Mouse (Mus musculus) testis, adult 2 months (tissue): ENCODE results near the gene Gm16223. TPM values are rescaled to one million over a fixed set of nuclear protein-coding genes. Genes with fewer than 3 reads are reported as not detected.

ENCODE experiments used
- H3K27ac ChIP-seq: fragments of 200-500 bp; 2 replicates; pipeline ENCODE4 v1.5.1; 2012; ENCODE audit warnings: low read depth, low read length; ENCODE audit not compliant: control insufficient read depth, insufficient read depth
- H3K27me3 ChIP-seq: fragments of 200-500 bp; 2 replicates; pipeline ENCODE4 v1.6.1; 2012; ENCODE audit warnings: mild to moderate bottlenecking, low read length, moderate library complexity; ENCODE audit not compliant: control insufficient read depth, insufficient read depth
- H3K36me3 ChIP-seq: fragments of 200-500 bp; 2 replicates; pipeline ENCODE4 v1.6.1; 2012; ENCODE audit warnings: mild to moderate bottlenecking, low read length; ENCODE audit not compliant: control insufficient read depth, insufficient read depth
- H3K4me1 ChIP-seq: fragments of 200-500 bp; 2 replicates; pipeline ENCODE4 v1.6.1; 2012; ENCODE audit warnings: low read length; ENCODE audit not compliant: control insufficient read depth, insufficient read depth
- H3K4me3 ChIP-seq: fragments of 200-500 bp; 2 replicates; pipeline ENCODE4 v1.5.1; 2012; ENCODE audit warnings: low read depth, mild to moderate bottlenecking, low read length, moderate library complexity, mixed read lengths; ENCODE audit not compliant: control insufficient read depth
- CTCF ChIP-seq: fragments of 200-500 bp; IDR thresholded peaks from 2 replicates; pipeline ENCODE4 v1.5.1; 2012; ENCODE audit warnings: low read depth, mild to moderate bottlenecking, inconsistent platforms, low read length, moderate library complexity; ENCODE audit not compliant: control insufficient read depth, insufficient read depth, insufficient replicate concordance
- POLR2A ChIP-seq: fragments of 200-500 bp; IDR thresholded peaks from 2 replicates; pipeline ENCODE4 v1.6.1; 2012; ENCODE audit warnings: low read depth, mild to moderate bottlenecking, inconsistent platforms, low read length, moderate library complexity; ENCODE audit not compliant: control insufficient read depth
- polyA plus RNA-seq: library from polyadenylated mRNA; depleted of rRNA; stranded (reverse); fragments of >200 nt; gene quantifications from 2 replicates; pipeline ENCODE4 v1.2.3, GENCODE M21; 2012

Gene Gm16223
- polyA plus RNA-seq, 1 experiment: not detected

DNA sequence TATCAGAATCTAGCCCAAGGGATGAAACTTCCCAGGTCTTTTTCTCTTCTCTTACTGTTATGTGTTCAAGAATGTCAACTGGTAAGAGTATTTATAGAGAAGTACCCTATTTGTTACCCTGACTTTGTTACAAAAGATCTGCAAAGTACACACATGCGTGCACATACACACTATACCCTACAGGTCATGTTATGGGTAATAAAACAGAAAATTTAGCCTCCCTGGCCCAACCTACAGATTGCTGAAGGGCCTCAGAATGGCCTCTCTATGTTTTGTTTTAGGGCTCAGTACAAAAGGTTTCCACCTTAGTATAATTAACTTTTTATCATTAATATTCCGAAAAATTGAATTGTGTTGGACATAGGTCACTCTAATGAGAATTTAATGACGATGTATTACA lies 685 bp upstream of the Gm16223 start:
- no peaks in the 10 kb centered on the region for H3K27me3 ChIP-seq
- TF ChIP-seq CTCF (no peak), POLR2A (no peak)
- no peak overlapping the region for H3K4me3 ChIP-seq
- H3K27ac ChIP-seq: no peak overlapping the region
- H3K36me3 ChIP-seq: no peaks in the 10 kb centered on the region
- H3K4me1 ChIP-seq: no peaks in the 10 kb centered on the region

- H3K4me1 ChIP-seq: no peaks in the 10 kb centered on the region
- no peak overlapping the region for H3K4me3 ChIP-seq
- no peak for TF ChIP-seq CTCF
- no peak for TF ChIP-seq POLR2A
These were observed 424 bp downstream of the Gm16223 start for GRCm38 (mm10) chr5:42068188-42068579.

DNA sequence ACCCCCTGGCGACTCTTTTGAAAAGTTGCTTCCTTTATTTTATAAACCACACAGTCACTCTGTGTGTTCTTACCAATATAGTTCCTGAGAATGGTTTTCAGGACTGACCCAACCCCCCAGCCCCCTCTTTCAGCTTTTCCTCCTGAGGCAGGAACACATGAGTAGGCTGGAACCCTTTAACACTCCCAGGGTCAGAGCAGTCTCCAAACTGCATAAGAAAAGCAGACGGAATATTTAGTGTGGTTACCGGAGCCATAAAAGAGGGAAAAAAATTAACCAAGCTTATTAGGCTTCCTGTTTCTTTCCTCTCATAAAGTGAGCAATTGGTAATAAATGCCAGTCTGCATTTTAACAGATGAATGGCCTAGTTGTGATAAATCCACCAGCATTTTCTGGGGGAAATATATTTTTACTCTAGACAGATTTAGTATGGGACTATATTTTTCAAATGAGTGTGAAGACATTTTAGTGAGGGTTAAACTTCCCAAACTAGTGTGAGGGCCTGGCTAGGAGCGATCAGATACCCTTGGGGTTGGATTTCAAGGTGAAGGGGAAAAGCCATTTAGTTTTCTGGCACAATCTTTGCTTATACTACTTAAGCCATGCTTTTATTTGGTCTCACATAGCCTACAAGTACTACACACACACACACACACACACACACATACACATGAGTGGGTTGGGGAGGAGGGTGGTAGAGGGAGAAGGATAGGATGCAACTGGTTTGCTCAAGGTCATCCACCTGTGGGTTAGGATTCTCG lies 49.0 kb downstream of the Gm16223 start:
- H3K4me1 ChIP-seq: no peaks in the 10 kb centered on the region
- no peak overlapping the region for H3K27ac ChIP-seq
- H3K27me3 ChIP-seq: no peaks in the 10 kb centered on the region
- no peak overlapping the region for H3K4me3 ChIP-seq
- H3K36me3 ChIP-seq: no peaks in the 10 kb centered on the region
- no peak for TF ChIP-seq CTCF

More at GRCm38 (mm10) chr5:42068188-42068579, 424 bp downstream of the Gm16223 start:
- H3K36me3 ChIP-seq: no peaks in the 10 kb centered on the region
- H3K27me3 ChIP-seq: no peaks in the 10 kb centered on the region
- H3K27ac ChIP-seq: no peak overlapping the region

DNA sequence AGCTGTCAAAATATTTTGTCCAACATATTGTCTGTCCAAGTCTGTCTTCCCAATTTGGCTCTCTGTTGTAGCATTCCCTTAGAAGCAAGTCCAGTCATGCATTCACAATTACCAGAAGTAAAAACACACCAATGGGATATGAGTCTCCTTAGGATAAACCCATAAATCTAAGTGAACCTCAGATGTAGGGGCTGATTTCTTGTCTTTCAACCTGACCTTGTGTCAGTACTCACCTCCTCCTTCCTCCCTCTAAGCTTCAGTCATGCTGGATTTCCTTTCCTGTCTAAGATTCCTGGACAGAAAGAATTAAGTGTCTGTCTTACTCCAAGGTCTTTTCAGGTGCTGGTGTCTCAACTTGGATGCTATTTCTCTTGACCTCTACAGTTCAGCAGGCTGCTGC lies 57.8 kb downstream of the Gm16223 start:
- H3K4me3 ChIP-seq: no peak overlapping the region
- H3K4me1 ChIP-seq: no peaks in the 10 kb centered on the region
- H3K27ac ChIP-seq: no peak overlapping the region
- no peaks in the 10 kb centered on the region for H3K27me3 ChIP-seq
- H3K36me3 ChIP-seq: no peaks in the 10 kb centered on the region
- TF ChIP-seq POLR2A (no peak), CTCF (no peak)

DNA sequence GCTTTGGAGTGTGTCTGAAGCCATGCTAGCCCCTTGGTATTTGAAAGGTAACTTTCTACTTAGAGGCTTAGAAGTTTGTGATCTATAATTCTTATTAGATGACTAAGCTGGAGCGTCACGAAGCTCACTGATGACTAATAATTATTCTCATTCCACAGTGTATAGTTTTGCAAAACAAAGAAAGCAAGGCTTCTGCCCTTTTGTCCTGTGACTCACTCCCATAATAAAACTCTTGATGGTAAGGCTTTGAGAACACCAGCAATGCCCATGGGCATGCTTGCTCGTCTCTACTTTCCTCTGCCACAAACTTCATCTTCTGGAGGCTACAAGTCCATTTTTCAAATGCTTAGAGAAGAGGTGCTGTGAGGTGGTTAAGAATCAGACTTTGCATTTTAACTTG lies 87.9 kb downstream of the Gm16223 start:
- H3K27me3 ChIP-seq: no peaks in the 10 kb centered on the region
- no peak overlapping the region for H3K27ac ChIP-seq
- no peak overlapping the region for H3K4me3 ChIP-seq
- no peak for TF ChIP-seq CTCF
- no peak for TF ChIP-seq POLR2A
- no peaks in the 10 kb centered on the region for H3K4me1 ChIP-seq
- H3K36me3 ChIP-seq: no peaks in the 10 kb centered on the region

GRCm38 (mm10) chr5:42164731-42165130 lies 97.0 kb downstream of the Gm16223 start:
- Histone ChIP-seq H3K4me1 (no peaks in the 10 kb centered on the region), H3K27me3 (no peaks in the 10 kb centered on the region), H3K4me3 (no peak overlapping the region), H3K36me3 (no peaks in the 10 kb centered on the region), H3K27ac (no peak overlapping the region)
- TF ChIP-seq POLR2A (no peak), CTCF (no peak)

- Histone ChIP-seq H3K36me3 (no peaks in the 10 kb centered on the region), H3K27ac (no peak overlapping the region), H3K27me3 (no peaks in the 10 kb centered on the region)
These were observed 98.6 kb downstream of the Gm16223 start for GRCm38 (mm10) chr5:42166311-42166710.

GRCm38 (mm10) chr5:42168071-42168470 lies 100.3 kb downstream of the Gm16223 start:
- no peaks in the 10 kb centered on the region for H3K27me3 ChIP-seq
- no peak overlapping the region for H3K4me3 ChIP-seq
- H3K4me1 ChIP-seq: no peaks in the 10 kb centered on the region
- TF ChIP-seq POLR2A (no peak), CTCF (no peak)
- H3K27ac ChIP-seq: no peak overlapping the region
- no peaks in the 10 kb centered on the region for H3K36me3 ChIP-seq

More at GRCm38 (mm10) chr5:42166311-42166710, 98.6 kb downstream of the Gm16223 start:
- TF ChIP-seq POLR2A: no peak
- no peak for TF ChIP-seq CTCF
- no peak overlapping the region for H3K4me3 ChIP-seq
- H3K4me1 ChIP-seq: no peaks in the 10 kb centered on the region
